Mouse (Mus musculus) mature B cell (primary cell): ENCODE measurements around the gene Tnn.

Source experiments
- in situ Hi-C: fragments of 300-500 bp; cut with MboI; formaldehyde crosslinking; loops from 2 replicates; pipeline ENCODE4 v1.14.3; 2019

Gene Tnn

DNA sequence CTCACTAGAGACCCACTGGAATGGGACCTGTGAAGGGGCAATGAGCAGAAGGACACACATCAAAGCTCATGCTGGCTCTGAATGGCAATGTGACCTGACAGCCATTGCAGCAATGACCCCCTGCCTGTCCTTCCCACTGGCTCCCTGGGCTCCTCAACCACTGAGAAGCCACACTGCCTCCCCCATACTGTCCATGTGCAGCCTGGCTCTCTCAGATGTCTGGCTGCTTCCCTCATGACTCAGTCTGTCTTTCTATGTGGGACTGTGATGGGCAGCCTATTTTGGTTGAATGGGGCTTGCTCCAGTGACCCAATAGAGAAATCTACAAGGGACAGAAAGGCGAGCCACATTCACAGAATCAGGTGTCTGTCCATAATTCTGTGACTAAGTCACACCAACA, 70.7 kb downstream of the Tnn start:
- in situ Hi-C loops: loop anchor here (25.0 kb wide), 1 partner anchor 695 kb away; no protein-coding TSS in a partner anchor

DNA sequence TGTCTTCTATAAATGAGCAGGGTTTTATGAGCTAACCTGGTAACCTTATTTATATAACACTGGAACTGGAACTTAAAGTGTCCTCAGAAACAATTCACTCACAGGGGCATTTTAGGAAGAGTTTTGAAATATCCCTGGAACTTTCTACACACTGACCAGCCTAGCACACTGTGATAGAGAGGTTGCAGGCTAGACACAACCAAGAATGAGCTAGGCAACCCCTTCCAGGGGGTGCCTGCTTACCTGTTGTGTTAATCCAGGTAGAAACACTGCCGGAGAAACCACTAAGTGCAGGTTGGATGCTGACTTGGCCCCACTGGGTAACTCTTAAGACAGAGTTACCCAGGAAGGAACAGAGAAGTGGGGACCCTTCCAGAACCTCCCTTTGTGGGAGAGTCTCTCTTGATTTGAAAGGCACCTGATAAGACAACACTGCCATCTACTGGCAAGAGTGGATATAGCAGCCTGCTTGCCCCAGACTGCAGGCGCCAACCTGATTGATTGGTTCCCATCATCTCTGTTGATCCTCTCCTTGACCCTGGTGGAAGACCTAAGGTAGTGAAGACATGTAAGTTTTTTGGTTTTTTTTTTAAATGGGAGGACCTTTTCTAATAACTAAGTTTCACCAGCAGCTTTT, 72.5 kb downstream of the Tnn start:
- in situ Hi-C loops: loop anchor here (25.0 kb wide), 1 partner anchor 694 kb away; no protein-coding TSS in a partner anchor

DNA sequence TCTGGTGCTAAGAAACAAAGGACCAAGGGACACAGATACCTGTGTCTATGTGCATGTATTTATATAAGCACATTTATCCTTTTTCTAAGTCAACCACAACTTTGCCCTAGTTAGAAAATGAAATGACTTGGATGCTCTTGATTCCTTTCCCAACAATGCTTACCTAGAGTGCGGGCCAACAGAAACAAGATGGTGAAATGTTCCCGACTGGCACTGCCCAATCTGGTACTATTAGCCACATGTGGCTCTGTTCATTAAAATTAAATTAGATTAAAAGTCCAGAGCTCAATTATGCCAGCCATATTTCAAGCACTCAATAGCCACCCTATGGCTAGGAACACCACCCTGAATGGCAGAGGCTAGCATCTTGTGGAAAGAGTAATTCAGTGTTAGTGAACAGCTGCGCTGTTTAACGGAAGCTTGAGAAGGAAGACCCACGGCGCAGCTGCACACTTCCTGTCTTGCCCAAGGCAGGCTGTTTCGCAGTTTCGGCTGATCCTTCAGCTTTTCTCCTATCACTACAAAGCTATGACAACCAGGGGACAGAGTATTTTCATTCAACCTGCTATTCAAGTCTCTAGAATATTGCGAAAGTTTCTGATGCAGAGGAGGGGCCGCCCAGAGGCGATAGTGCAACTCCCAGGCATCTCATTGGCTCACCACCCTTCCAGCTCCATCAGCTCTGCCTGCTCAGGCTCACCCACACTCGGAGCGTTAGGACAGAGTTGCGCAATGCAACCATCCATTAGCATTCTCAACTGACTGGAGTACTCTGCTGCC, 74.3 kb downstream of the Tnn start:
- in situ Hi-C loops: loop anchor here (25.0 kb wide), 1 partner anchor 692 kb away; no protein-coding TSS in a partner anchor

GRCm38 (mm10) chr1:160064547-160065144, 88.7 kb downstream of the Tnn start:
- in situ Hi-C loops: loop anchor here (5.0 kb wide), 1 partner anchor 157 kb away; no protein-coding TSS in a partner anchor

DNA sequence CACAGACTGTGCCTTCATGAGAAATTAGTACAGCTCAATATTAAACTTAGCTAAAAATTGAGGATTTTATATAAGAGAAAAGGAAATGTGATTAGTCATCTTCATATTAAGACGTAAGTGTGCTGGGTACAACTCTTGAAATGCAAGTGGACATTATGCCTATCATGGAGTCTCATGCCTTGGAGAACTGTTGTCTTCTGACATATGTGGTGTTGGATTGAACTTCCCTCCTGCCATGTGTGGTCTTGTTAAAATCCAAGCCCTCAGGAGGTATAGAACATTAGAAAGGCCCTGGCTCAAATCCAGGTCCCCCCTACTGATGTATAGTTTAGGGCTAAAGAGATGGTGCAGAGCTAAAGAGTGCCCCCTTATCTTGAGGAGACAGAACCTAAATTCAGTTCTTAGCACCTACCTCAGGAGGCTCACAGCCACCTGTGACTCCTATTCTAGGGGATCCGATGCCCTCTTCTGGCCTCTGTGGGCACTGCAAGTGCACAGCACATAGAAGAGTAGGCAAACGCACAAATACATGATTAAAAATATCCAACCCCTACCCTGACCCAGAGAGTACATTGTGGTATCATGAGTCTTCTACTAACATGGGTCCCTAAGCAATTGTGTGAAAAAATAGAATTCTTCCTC, 91.5 kb downstream of the Tnn start:
- in situ Hi-C loops: loop anchor here (5.0 kb wide), 1 partner anchor 155 kb away; no protein-coding TSS in a partner anchor

DNA sequence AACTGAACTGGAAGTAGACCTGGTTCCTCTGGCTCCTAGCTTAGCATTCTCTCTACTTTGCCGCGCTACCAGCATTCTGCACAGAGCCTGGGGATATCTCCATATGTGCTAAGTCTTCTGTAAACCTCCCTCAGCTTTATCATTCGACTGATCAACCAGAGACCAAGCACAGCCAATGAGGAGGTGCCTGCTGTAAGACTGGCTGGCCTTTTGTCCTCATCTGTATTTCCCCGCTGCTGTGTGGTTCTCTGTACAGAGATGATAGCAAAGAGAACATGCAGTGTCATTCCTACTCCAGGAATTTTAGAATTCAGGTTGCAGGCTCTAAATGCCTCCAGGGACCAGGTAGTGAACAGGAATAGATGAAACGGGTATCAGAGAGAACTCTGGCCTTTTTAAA, 92.1 kb downstream of the Tnn start:
- in situ Hi-C loops: loop anchor here (5.0 kb wide), 1 partner anchor 154 kb away; no protein-coding TSS in a partner anchor

GRCm38 (mm10) chr1:160060542-160060941, 92.8 kb downstream of the Tnn start:
- in situ Hi-C loops: loop anchor here (5.0 kb wide), 1 partner anchor 153 kb away; no protein-coding TSS in a partner anchor

- in situ Hi-C loops: loop anchor here (5.0 kb wide), 1 partner anchor 153 kb away; no protein-coding TSS in a partner anchor
Measured at GRCm38 (mm10) chr1:160059908-160060307, 93.5 kb downstream of the Tnn start.

DNA sequence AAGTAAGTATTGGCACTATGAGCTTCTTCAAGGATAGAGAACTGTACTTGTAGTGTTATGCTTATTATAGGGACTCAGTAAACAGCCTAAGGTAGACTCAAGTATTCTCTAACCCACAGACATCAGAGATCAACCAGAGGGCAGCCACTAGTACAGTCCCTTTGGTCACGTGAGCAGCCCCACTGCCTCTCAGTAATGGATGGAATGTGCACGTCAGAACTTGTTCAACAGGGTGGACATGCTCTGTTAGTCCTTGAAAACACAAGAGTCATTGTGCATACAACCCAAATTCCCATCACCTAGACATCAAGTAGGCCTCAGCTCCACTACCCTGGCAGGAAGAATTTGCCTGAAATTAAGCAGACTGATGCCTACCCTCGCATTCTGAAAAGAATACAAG, 95.7 kb downstream of the Tnn start:
- in situ Hi-C loops: no loop called here

DNA sequence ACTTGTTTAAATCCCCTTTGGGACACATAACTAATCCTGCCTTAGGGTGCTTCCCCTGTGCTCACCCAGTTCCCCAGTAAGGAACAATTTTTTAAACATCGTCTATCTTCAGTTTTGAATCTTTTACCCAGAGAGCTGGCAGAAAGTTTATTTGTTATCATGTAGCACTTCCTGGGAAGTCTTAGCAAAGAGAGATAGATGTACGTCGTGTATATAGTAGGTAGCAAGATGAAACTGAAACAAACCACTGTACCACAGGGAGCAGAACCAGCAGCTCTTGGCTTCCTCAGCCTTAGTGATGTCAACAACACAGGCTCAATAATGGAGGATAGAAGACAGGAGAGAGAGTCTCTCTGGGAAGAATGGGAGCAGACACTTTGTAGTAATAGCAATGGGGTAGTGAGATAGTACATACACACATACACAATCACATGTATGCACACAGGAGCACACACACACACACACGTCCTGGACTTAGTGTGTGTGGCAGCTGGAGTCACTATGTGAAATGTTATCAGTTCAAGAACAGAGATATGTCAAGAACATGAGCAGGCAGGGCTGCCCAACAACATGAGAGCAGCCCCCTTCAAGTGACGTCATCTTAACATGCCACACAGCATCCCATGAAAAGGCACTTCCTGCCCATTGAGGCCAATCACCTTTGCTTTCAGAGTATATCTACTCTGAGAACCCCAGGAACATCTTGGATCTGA, 98.9 kb downstream of the Tnn start:
- in situ Hi-C loops: no loop called here

- in situ Hi-C loops: no loop called here
Measured at GRCm38 (mm10) chr1:160053510-160054305, 99.7 kb downstream of the Tnn start.

DNA sequence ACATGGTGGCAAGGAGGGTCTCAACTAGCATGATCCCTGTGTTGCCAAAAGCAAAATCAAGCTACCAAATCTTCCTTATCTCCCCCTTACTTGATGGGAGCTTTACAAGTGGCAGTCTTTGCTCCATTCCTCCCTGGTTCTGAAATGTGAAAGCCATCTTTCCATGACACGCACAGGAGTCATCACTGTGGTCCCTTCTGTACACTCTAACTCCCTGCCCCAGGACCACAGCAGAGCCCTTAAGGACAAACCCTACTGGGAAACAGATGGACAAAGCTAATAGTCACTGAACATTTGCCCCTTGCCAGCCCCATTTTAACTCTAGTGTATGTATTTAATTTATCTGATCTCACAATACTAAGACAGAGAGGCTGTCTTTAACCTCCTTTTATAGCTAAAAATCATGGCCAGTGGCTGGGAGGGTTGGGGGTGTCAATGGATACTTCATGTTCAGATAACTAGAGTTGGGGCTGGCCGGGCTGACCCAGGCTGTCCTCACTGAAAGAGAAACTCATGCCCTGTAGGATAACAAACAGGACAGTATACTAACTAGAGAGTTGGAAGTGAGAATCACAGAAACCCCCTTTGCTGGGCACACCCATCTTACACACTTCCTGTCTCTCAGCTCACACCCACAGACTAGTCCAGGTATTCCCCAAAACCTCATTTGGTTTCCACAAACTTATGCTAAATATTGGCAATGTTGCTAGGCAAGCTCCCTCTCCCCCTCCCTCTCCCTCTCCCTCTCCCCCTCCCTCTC, 100.6 kb downstream of the Tnn start:
- in situ Hi-C loops: no loop called here

DNA sequence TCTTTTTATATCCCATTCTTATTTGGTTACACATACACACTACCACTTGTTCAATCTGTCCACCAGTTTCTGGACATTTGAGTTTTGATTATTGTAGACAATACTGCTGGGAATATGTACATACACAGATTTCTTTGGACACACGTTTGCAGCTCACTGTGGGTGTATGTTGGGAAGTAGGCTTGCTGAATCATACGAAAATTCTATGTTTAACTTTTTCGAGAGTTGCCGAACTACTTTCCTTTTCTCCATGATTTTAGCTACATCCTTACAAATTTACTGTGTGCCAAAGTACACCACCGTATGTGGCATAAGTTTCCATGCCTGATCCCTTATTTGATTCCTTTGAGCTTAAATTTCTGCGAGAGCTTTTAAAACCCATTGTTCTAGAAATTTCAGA, 102.5 kb downstream of the Tnn start:
- in situ Hi-C loops: no loop called here

DNA sequence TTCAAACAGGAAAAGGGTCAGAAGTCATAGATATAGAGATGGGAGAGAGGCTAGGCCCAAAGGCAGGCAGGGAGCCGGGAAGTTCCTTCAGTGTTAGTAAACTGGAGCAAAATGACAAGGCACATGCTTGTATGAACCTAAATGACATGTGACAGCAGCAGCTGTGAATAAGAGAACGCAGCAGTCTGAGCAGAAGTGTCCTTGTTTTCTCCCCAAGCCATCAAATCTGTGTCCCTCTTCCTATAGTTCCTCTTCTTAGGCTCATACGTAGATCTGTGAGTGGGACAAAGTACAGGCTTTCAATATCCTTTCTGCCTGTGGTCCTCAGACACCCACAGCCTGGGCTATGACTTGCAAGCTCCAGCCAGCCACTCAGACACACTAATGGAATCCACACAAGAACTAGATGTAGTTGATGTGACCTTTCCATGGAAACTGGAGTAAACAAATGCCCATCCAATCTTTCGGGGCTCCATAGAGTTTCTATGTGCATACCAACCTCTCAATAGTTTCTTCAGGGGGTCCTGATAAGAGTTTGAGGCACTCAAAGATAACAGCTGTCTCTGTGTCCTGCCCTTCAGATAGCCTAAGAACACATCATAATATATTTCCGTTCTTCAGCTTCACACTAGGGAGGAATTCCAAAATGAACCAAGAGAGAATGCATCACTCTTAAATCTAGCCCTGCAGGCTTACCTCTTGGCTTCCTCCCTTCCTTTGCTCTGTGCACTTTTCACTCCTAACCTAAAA, 104.1 kb downstream of the Tnn start:
- in situ Hi-C loops: loop anchor here (5.0 kb wide), 1 partner anchor 52 kb away; no protein-coding TSS in a partner anchor

GRCm38 (mm10) chr1:160047481-160047931, 105.9 kb downstream of the Tnn start:
- in situ Hi-C loops: loop anchor here (5.0 kb wide), 1 partner anchor 50 kb away; no protein-coding TSS in a partner anchor

GRCm38 (mm10) chr1:160046786-160047185, 106.6 kb downstream of the Tnn start:
- in situ Hi-C loops: loop anchor here (5.0 kb wide), 1 partner anchor 49 kb away; no protein-coding TSS in a partner anchor

- in situ Hi-C loops: loop anchor here (5.0 kb wide), 1 partner anchor 49 kb away; no protein-coding TSS in a partner anchor
Measured at GRCm38 (mm10) chr1:160045971-160046370, 107.4 kb downstream of the Tnn start.

DNA sequence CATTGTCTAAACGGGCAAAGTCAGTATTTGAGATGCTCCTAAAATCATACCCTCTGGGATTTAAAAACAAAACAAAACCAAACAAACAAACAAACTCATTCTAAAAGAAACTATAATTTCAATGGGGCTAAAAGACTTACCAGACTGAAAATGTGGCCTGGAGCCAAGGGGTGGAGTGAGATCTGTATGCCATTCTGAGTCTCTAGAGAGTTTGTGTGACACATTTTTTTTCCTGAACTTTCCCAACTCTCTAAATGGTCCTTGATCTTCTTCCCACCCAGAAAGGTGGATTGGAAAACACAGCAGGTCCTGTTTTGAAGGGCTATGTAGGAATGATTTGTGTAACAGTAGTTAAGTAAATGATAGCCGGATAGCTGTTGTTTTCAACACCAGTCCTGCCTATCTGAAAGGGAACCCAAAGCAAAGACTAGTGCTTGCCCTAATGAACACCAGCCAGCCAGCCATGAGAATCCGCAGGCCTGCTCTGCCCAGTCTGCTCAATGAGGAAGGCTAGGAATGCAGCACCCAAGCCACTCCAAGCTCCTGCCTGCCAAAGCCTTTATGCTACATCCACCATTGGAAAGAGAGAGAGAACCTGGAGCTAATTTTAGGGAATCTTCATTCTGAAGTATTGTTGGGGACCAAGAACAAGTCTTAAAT, 108.2 kb downstream of the Tnn start:
- in situ Hi-C loops: loop anchor here (5.0 kb wide), 1 partner anchor 48 kb away; no protein-coding TSS in a partner anchor
